Mouse (Mus musculus) spleen, adult 12 weeks (tissue): ENCODE results near the gene Ryr1.

ENCODE experiments used
- DNase-seq: peaks from one replicate; pipeline ENCODE4 v3.0.0; 2022; ENCODE audit warnings: low spot score

Ryr1 gene

DNA sequence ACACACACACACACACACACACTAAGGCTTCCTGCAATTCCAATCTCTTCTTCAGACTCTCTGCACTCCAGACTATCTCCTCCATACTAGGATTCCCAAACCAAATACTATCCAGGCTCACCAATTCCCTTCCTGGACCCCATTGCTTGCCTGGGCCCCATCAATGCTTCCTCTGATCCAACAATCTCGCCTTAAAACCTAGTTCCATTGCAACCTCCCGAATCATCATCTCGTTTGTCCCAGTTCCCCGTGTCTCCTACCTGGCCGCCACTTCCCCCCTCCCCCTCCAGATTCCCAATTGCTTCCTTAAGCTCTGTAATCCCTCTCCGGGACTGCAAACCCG lies 163.4 kb downstream of the Ryr1 start:
- no peak for DNase-seq

DNA sequence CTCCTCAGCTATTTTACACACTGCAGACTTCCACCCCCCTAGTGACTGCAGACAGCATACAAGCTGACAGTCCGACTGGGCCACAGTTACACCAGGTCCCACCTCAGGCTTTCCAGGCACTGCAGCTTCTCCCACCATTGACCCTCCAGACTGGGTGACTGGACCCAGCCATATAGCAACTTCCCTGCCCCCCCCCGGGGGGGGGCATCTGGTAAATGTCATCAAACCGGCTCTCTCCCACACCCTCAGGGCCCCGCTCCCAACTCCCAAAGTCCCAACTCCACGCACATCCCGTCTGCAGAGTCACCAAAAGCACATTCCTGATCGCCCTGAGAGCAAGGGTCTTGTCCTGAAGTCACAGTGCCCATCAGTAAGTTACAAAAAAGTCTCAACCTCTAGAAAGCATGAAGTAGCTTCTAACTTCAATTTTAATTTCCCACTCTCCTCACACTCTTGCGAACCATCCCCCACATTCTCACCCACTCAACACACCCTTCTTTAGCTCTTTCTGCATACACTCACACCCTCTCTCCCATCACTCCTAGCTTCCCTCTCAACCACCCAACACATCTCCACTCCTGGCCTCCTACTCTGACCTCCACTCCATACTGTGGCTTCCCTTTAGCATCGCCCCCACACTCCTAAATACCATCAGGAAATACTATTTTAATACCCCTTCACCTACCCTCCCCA lies 164.5 kb downstream of the Ryr1 start:
- no peak for DNase-seq

DNA sequence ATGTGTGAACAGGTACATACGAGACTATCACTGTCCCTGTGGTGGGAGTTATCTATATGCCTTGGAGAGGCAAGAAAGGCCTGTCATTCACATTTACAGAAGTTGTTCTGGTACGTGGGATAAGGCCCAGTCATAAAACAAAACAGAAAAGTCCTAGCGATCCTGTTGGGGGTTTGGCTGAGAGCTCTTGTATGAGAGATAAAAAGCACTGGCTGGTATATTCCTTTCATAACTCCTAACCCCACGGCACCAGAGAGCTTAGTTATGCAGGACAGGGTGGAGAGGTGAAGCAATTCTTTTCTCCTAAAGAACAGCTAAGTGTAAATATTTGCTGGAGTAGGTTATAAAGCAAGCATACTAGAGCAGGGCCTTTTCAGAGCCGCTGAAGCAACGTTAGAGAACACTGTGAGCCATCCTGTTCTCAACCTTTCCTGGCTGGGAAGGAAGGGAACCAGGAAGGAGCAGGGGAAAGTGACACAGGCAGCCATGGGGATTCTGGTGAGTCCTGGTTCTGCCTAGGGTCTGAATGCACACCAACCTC lies 165.4 kb downstream of the Ryr1 start:
- DNase-seq: no peak

DNA sequence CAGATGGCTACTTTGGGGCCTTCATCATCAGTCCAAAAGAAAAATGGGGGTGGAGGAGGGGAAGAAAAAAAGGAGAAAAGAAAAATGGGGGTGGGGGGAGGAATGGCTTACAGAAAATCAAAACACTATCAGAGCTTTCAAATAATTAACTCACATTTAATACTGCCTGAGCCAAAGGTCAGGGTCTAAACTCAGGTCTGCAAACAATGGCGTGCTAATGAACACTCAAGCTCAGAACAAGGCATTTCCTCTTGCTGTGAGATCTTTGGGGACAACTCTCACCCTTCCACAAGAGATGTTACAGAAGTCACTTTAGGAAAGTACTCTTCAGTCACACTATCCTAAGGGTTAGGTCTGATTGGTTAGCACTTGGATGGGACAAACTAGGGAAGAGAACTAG lies 166.2 kb downstream of the Ryr1 start:
- DNase-seq: no peak

DNA sequence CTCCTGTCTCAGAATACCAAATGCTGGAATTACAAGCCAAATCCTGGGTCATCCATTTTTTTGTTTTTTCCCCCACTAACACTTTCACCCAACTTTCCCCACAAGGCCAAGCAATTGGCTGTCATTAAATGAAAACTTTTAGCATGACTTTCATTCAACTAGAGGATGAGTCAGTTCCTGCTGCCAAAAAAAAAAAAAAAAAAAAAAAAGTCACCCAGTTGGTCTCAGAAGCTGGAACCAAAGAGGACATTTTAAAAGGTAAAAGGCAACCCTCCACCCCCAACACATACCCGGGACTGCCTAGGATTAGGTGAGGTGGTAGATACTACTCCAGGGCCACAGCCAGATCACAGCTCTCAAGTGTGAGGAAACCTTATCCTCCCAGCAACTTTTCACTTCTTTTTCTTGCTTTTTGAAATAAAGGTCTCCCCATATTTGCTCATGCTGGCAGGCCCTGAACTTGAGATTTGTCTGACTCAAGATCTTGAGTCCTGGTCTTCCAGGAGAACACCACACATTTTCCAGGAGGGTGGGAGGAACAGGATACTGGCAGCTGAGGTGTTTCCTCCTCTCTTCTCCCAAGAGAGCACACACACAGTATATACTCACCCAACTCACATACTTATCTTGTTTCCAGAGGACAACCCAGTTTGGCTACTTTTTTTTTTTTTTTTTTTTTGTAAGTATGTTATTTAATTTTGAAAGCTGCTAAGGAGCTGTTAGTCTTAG lies 166.8 kb downstream of the Ryr1 start:
- no peak for DNase-seq

DNA sequence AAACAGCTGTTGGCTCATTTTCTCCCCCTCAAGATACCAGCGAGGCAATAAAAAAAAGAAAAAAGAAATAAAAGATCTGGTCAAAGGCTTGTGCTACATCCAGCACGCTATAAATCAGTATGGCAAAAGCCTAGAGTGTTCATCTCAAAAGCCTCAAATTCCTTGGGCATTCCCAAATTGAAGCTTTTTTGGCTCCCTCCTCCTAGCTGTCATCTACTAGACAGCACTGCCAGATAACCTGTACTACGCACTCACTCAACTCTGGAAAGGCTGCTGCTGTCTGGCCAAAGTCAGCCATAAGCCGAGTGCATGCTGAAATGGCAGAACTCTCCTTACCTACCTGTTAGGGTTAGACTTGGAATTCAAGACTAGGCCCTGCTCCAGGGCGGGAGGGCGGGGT lies 167.7 kb downstream of the Ryr1 start:
- DNase-seq: no peak

DNA sequence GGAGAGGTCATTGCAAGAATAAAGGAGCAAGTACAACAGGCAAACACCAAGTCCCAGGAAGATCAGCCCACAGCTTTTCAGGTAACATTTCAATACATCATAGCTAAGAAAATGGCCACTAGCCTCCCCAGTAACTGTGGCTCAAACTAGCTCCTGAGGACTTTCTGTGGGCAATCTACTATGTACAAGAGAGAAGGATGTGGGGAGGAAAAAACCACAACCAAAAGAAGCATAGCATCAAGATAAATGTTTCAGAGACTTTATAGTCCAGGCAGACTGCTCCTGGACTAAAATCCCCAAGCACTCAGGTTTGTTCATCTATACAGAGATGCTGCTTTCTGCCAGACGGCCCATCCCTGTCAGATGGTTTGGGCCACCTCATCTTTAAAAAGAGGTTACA lies 168.7 kb downstream of the Ryr1 start:
- DNase-seq: no peak

DNA sequence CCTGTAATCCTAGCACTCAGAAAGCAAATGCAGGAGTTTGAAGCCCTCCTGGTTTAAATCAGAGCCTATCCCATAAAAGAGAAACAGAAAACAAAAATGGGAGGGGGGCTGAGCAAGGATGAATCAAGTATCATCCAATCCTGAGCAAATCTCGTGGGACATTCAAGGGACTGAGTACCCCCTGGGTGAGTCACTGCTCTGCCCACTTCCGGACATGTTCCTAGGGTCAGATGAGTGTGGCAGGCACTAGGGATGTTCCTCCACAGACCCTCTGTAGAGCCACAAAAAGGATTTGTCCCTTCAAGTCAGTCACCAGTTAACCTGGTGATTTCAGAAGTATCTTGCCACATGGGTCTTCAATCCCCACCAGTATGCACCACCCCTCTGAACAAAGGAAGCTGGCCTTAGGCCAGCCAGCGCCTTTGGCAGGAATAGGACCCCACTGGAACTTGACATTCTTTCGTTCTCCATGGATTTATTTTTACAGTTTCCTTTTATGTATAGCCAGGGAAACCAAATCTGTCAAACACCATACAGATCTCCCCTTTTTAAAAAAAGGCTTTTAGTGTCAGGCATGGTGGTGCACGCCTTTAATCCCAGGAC lies 169.6 kb downstream of the Ryr1 start:
- DNase-seq: no peak

DNA sequence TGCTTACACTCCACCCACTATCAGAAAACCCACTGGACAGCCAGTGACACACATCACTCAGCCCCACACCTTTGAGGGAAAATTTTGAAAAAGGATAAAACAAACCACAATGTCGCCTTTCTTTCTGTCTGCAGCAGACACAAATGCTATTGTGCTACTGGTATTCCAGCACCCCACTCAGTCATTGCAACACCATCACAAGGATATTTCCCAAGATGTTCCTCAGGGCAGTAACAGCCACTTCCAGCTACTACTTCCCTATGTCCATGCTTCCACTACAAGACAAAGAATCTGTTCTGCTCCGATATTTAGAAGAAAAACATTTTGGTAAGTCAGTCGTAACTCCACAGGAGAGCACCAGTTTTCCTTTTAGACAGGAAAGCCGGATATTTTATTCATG lies 170.2 kb downstream of the Ryr1 start:
- DNase-seq: no peak

DNA sequence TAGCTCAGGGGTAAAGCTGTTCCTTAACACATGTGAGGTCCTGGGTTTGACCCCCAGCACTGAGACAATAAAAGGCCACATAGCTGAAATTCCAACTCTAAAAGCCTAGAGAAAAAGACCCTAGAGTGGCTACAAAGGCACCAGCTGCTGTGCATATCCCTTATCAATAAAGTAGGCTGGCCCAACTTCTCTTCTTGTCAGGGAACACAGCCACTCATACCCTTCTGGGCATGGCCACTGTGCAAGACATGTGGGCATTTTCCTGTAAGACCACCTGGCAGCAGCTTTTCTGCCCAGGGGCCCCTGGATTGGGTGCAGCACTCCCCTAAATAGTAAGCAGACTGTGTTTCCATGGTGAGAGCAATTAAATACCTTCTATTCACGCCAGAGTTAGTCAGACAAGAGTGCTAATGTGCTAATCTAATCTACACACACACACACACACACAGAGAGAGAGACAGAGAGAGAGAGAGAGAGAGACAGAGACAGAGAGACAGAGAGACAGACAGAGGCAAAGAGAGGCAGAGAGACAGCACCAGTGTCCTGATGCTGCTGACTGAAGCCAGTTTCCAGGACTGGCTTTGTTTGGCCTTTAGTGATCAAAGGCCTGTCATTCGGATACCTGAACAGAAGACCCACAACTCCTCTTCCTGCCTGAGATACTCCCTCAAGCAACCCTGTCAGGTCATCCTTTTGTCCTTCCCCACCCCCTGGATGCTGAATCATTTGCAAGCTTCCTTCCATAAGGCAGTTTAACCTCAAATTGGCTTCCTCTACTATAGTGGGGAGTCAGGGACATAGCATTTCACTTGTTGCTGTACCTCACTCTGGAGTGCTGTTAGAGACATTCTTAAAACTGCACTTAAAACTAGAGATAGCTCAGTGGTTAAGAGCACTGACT lies 171.3 kb downstream of the Ryr1 start:
- no peak for DNase-seq
